Mouse (Mus musculus): Measurements from ENCODE around the gene Nxph4.

The Nxph4 gene

GRCm38 (mm10) chr10:127542720-127543119 is 8.4 kb upstream of the Nxph4 start:
- no peak for DNase-seq (ENCODE audit: low read depth, low spot score)

- no peak for DNase-seq (ENCODE audit: low read depth, low spot score)
Observed at GRCm38 (mm10) chr10:127542084-127542483, 7.7 kb upstream of the Nxph4 start.

- no peak for DNase-seq (ENCODE audit: low read depth, low spot score)
Observed at GRCm38 (mm10) chr10:127541510-127541909, 7.2 kb upstream of the Nxph4 start.

GRCm38 (mm10) chr10:127537854-127538583 is 3.7 kb upstream of the Nxph4 start:
- DNase-seq (ENCODE audit: low read depth, low spot score), result peak; percentile 78

GRCm38 (mm10) chr10:127536586-127537314 is 2.4 kb upstream of the Nxph4 start:
- peak; percentile 83 for DNase-seq (ENCODE audit: low read depth, low spot score)

GRCm38 (mm10) chr10:127534929-127535384 is 598 bp upstream of the Nxph4 start:
- peak; percentile 36 for DNase-seq (ENCODE audit: low read depth, low spot score)

GRCm38 (mm10) chr10:127531548-127531947 is 2.8 kb downstream of the Nxph4 start:
- DNase-seq (ENCODE audit: low read depth, low spot score), result no peak

- no peak for DNase-seq (ENCODE audit: low read depth, low spot score)
Observed at GRCm38 (mm10) chr10:127530945-127531344, 3.4 kb downstream of the Nxph4 start.

GRCm38 (mm10) chr10:127527481-127527880 is 6.9 kb downstream of the Nxph4 start:
- DNase-seq (ENCODE audit: low read depth, low spot score), result no peak

- peak; percentile 56 for DNase-seq (ENCODE audit: low read depth, low spot score)
Observed at GRCm38 (mm10) chr10:127526681-127527080, 7.7 kb downstream of the Nxph4 start.

- peak; percentile 73 for DNase-seq (ENCODE audit: low read depth, low spot score)
Observed at GRCm38 (mm10) chr10:127526048-127526447, 8.3 kb downstream of the Nxph4 start.

GRCm38 (mm10) chr10:127524646-127525255 is 9.6 kb downstream of the Nxph4 start:
- DNase-seq (ENCODE audit: low read depth, low spot score), result no peak

GRCm38 (mm10) chr10:127522088-127522581 is 12.2 kb downstream of the Nxph4 start, which contains the start of gene Shmt2:
Gene Shmt2, minus strand, starts transcription at chr10:127522444.
- peak; percentile 90 for DNase-seq (ENCODE audit: low read depth, low spot score)

- peak; percentile 46 for DNase-seq (ENCODE audit: low read depth, low spot score)
Observed at GRCm38 (mm10) chr10:127521611-127522080, 12.7 kb downstream of the Nxph4 start.

- no peak for DNase-seq (ENCODE audit: low read depth, low spot score)
Observed at GRCm38 (mm10) chr10:127520714-127521357, 13.5 kb downstream of the Nxph4 start.

GRCm38 (mm10) chr10:127519903-127520713 is 14.3 kb downstream of the Nxph4 start:
- DNase-seq (ENCODE audit: low read depth, low spot score), result no peak

GRCm38 (mm10) chr10:127519041-127519701 is 15.2 kb downstream of the Nxph4 start:
- DNase-seq (ENCODE audit: low read depth, low spot score), result no peak

GRCm38 (mm10) chr10:127517941-127518340 is 16.4 kb downstream of the Nxph4 start:
- no peak for DNase-seq (ENCODE audit: low read depth, low spot score)

GRCm38 (mm10) chr10:127516576-127517260 is 17.6 kb downstream of the Nxph4 start:
- DNase-seq (ENCODE audit: low read depth, low spot score), result no peak
